28 mouse cellular contexts compared by ENCODE assay signal in the genomic region with DNA sequence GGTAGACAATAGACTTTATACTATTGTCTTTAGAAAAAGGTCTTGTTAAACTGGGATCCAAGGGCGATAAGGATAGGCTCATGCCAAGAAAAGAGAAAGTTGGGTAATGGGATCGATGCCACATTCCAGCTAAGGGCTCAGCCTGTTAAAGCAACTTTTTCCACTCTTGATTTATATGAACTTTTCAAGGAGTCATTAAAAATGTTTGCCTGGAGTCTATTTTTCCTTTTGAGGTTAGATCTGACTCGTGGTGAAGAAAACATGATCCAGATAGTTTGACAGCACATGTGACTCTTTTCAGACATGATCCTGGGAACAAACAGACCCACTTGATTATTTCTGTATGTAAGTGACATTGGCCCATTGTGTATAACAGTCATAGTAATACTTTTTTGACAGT. TPM values are rescaled to one million over a fixed set of nuclear protein-coding genes. Genes with fewer than 3 reads are reported as not detected.
DNase-seq lines count a peak whose midpoint lies in the region; ATAC-seq and TF ChIP-seq lines count a peak whose summit lies in the region.
"Had no signal": no experiment of that assay in that cellular context is flagged by ENCODE, and none has a peak within 500 bp of the region (broad histone marks: within the 10 kb centered on the region; RNA-seq: fewer than 3 reads in every experiment).

No protein-coding gene starts in this region.

- H3K27ac ChIP-seq in lung, postnatal 0 days (ENCODE audit: low read length) = no peak overlapping the region
- H3K27ac ChIP-seq: embryonic facial prominence, embryonic 12.5 days; embryonic facial prominence, embryonic 15.5 days; forebrain, embryonic 12.5 days; forebrain, embryonic 15.5 days; heart, adult 2 months; heart, embryonic 10.5 days; heart, embryonic 13.5 days; hindbrain, embryonic 14.5 days; hindbrain, postnatal 0 days had no signal

- H3K9me3 ChIP-seq in lung, postnatal 0 days (ENCODE audit: low read length) = no peaks in the 10 kb centered on the region
- H3K9me3 ChIP-seq: embryonic facial prominence, embryonic 12.5 days; embryonic facial prominence, embryonic 15.5 days; forebrain, embryonic 12.5 days; forebrain, embryonic 15.5 days; heart, embryonic 10.5 days; heart, embryonic 13.5 days had no signal

- DNase-seq in adrenal gland, postnatal 14 days = peak; percentile 47
- DNase-seq in adrenal gland, postnatal 4 days (ENCODE audit: low spot score in 2 of 2) = no peak
- DNase-seq in lung, postnatal 0 days (ENCODE audit: low spot score) = peak; percentile 31
- DNase-seq in lung, postnatal 25 days (ENCODE audit: low spot score) = no peak
- peak; percentile 57 for DNase-seq in adipocyte (ENCODE audit: low spot score)
- DNase-seq in thymus, postnatal 4 days = no peak
- DNase-seq: cerebellum, adult 11 months; cerebellum, adult 2 months; cerebellum, adult 9-11 months; cerebellum, postnatal 25 days; gastrocnemius, postnatal 10 days; gastrocnemius, postnatal 36 days; heart, adult 2 months; heart, postnatal 14 days; heart, postnatal 4 days had no signal

- H3K4me3 ChIP-seq in lung, postnatal 0 days (ENCODE audit: low read depth, low read length) = no peak overlapping the region
- H3K4me3 ChIP-seq: embryonic facial prominence, embryonic 12.5 days; embryonic facial prominence, embryonic 15.5 days; forebrain, embryonic 12.5 days; forebrain, embryonic 15.5 days; heart, adult 2 months; heart, embryonic 10.5 days; heart, embryonic 13.5 days had no signal

- no peaks in the 10 kb centered on the region for H3K4me1 ChIP-seq in lung, postnatal 0 days (ENCODE audit: insufficient read depth, low read depth, low read length)
- H3K4me1 ChIP-seq: embryonic facial prominence, embryonic 12.5 days; embryonic facial prominence, embryonic 15.5 days; forebrain, embryonic 12.5 days; forebrain, embryonic 15.5 days; heart, embryonic 10.5 days; heart, embryonic 13.5 days had no signal

- ATAC-seq in lung, postnatal 0 days = no peak; the same call in 1 of the 2 replicates
- ATAC-seq: forebrain, embryonic 15.5 days; hindbrain, postnatal 0 days; inflammation-experienced regulatory T-cells, adult 6 months; intestine, embryonic 16.5 days; Patski had no signal

- no peak for TF ChIP-seq CTCF in lung, postnatal 0 days (IDR thresholded peaks at IDR 0.05)

- no peak overlapping the region for H3K4me2 ChIP-seq in lung, postnatal 0 days (replicated peaks; ENCODE audit: low read depth, low read length)
- H3K4me2 ChIP-seq: embryonic facial prominence, embryonic 12.5 days; embryonic facial prominence, embryonic 15.5 days; forebrain, embryonic 12.5 days; forebrain, embryonic 15.5 days; heart, embryonic 13.5 days; hindbrain, embryonic 14.5 days had no signal

- no peak overlapping the region for H3K9ac ChIP-seq in lung, postnatal 0 days (replicated peaks; ENCODE audit: low read depth)
- H3K9ac ChIP-seq: embryonic facial prominence, embryonic 12.5 days; embryonic facial prominence, embryonic 15.5 days; forebrain, embryonic 12.5 days; forebrain, embryonic 15.5 days; heart, embryonic 13.5 days; hindbrain, embryonic 14.5 days had no signal

- 54% methylated on average over 3 of the region's 3 CpGs for WGBS in lung, postnatal 0 days

- no peaks in the 10 kb centered on the region for H3K36me3 ChIP-seq in lung, postnatal 0 days (ENCODE audit: insufficient read depth, low read length)
- H3K36me3 ChIP-seq: embryonic facial prominence, embryonic 12.5 days; embryonic facial prominence, embryonic 15.5 days; heart, embryonic 10.5 days; heart, embryonic 13.5 days had no signal

- TF ChIP-seq EP300 in lung, postnatal 0 days (IDR thresholded peaks at IDR 0.05) = no peak

- H3K27me3 ChIP-seq in lung, postnatal 0 days (replicated peaks; ENCODE audit: insufficient read depth, low read length) = no peaks in the 10 kb centered on the region
- H3K27me3 ChIP-seq: embryonic facial prominence, embryonic 12.5 days; embryonic facial prominence, embryonic 15.5 days; forebrain, embryonic 12.5 days; forebrain, embryonic 15.5 days; heart, embryonic 13.5 days had no signal

RNA-seq across cellular contexts. Expression of gene Sertad4, which starts 35.2 kb away (rescaled TPM):
- 5.9 and 6.6 TPM in 2 replicates for total RNA-seq in adrenal gland, postnatal 14 days (2021)
- 10 to 100 TPM; 19.5 to 21.8 TPM for total RNA-seq in adrenal gland, postnatal 4 days (2021)
- polyA plus RNA-seq in lung, postnatal 0 days (2015; fragmentation: Nextera tagmentation; extraction: Ambion mirVana) = 3.2 and 3.4 TPM in 2 replicates
- total RNA-seq: common myeloid progenitor, adult 5-6 weeks; granulocyte monocyte progenitor cell, adult 5-6 weeks had no signal
- polyA plus RNA-seq: inflammation-experienced regulatory T-cells, adult 6 months had no signal

Comparison
In these comparisons a context has a peak if more than half of its experiments do, and no peak if none do; other contexts are left out.
1. DNase-seq: peak in adrenal gland, postnatal 14 days (single experiment), lung, postnatal 0 days (single experiment) and adipocyte (single experiment); none in adrenal gland, postnatal 4 days (0 of 2), lung, postnatal 25 days (single experiment) and thymus, postnatal 4 days (single experiment).